Mouse (Mus musculus) heart, adult 8-10 months (tissue): ENCODE results near the gene Hist1h2be. TPM values are rescaled to one million over a fixed set of nuclear protein-coding genes. Genes with fewer than 3 reads are reported as not detected.

Experiments used
- microRNA-seq: library from miRNA; unstranded; fragments of <30 nt; microRNA quantifications from one replicate; pipeline ENCODE4 v1.2.0, GENCODE M21; 2022
- total RNA-seq, 4 experiments: library from RNA; stranded (reverse); gene quantifications; 2 replicates each; pipeline ENCODE4 v1.2.4; 2022

Hist1h2be gene
- total RNA-seq, 4 experiments from 2014 or later = 11.6 to 13.8 (median 12.6) TPM

Small RNA genes within 50 kb of the gene (microRNA-seq; reads per million reads assigned to microRNA genes)
- not detected for gene Gm44297
- gene Gm44359 = not detected
- gene Gm44394 = not detected

Other genes with a start within 250 kb of the Hist1h2be start
- gene Abt1, start 197.3 kb downstream of the Hist1h2be start, total RNA-seq = 1 to 10 TPM; 4.1 to 4.8 (median 4.7) TPM
- not detected for gene Btn1a1, start 155.2 kb downstream of the Hist1h2be start, total RNA-seq
- not detected for gene Btn2a2, start 132.3 kb downstream of the Hist1h2be start, total RNA-seq
- 100 to 1,000 TPM; 231 to 254 (median 246) TPM for gene Hist1h4h, start 90.1 kb downstream of the Hist1h2be start, total RNA-seq
- gene Hist1h2af, start 87.2 kb downstream of the Hist1h2be start, total RNA-seq = 10 to 100 TPM in 1 of 4 experiments, 1 to 10 TPM in 3; 2.4 to 17.9 (median 5.5) TPM
- gene Hist1h3g, start 85.7 kb downstream of the Hist1h2be start, total RNA-seq = 1 to 10 TPM; 3.4 to 5.0 (median 3.8) TPM
- 1 to 10 TPM in 2 of 4 experiments, under 1 TPM in 2; 0.91 to 1.3 (median 1.1) TPM for gene Hist1h2bh, start 77.7 kb downstream of the Hist1h2be start, total RNA-seq
- 1 to 10 TPM; 4.6 to 6.3 (median 5.7) TPM for gene Hist1h3f, start 77.1 kb downstream of the Hist1h2be start, total RNA-seq
- gene Hist1h4f, start 69.5 kb downstream of the Hist1h2be start, total RNA-seq = 10 to 100 TPM; 18.8 to 31.0 (median 26.5) TPM
- 1 to 10 TPM; 1.2 to 1.5 (median 1.4) TPM for gene Hist1h1d, start 67.9 kb downstream of the Hist1h2be start, total RNA-seq
- 10 to 100 TPM; 13.1 to 17.7 (median 13.5) TPM for gene Hist1h3e, start 58.8 kb downstream of the Hist1h2be start, total RNA-seq
- 1 to 10 TPM in 3 of 4 experiments, not detected in 1; 1.4 to 4.9 (median 1.6) TPM for gene Hist1h2ae, start 49.9 kb downstream of the Hist1h2be start, total RNA-seq
- 10 to 100 TPM; 18.1 to 34.4 (median 24.0) TPM for gene Hist1h2bg, start 49.7 kb downstream of the Hist1h2be start, total RNA-seq
- gene Hist1h2bf, start 46.9 kb downstream of the Hist1h2be start, total RNA-seq = 10 to 100 TPM in 2 of 4 experiments, 1 to 10 TPM in 2; 5.9 to 13.7 (median 10.7) TPM
- 1 to 10 TPM; 1.8 to 4.3 (median 2.7) TPM for gene Hist1h2ad, start 46.7 kb downstream of the Hist1h2be start, total RNA-seq
- 1 to 10 TPM; 1.1 to 4.0 (median 2.0) TPM for gene Hist1h3d, start 45.4 kb downstream of the Hist1h2be start, total RNA-seq
- 10 to 100 TPM; 42.4 to 50.0 (median 46.1) TPM for gene Hist1h4d, start 39.5 kb downstream of the Hist1h2be start, total RNA-seq
- gene Hist1h1e, start 1.4 kb upstream of the Hist1h2be start, total RNA-seq = 10 to 100 TPM; 27.4 to 44.8 (median 35.5) TPM
- gene Hist1h2ac, start 62.8 kb upstream of the Hist1h2be start, total RNA-seq = 1 to 10 TPM; 1.1 to 1.6 (median 1.3) TPM
- 10 to 100 TPM; 74.6 to 82.2 (median 76.6) TPM for gene Hist1h2bc, start 63.1 kb upstream of the Hist1h2be start, total RNA-seq
- under 1 TPM in 1 of 4 experiments, not detected in 3; 0.30 TPM for gene Hist1h1t, start 74.7 kb upstream of the Hist1h2be start, total RNA-seq
- gene Hist1h4c, start 77.3 kb upstream of the Hist1h2be start, total RNA-seq = 10 to 100 TPM; 37.9 to 55.9 (median 45.3) TPM
- gene Hfe, start 89.7 kb upstream of the Hist1h2be start, total RNA-seq = 10 to 100 TPM; 58.1 to 66.0 (median 61.5) TPM
- gene Hist1h1c, start 117.7 kb upstream of the Hist1h2be start, total RNA-seq = 100 to 1,000 TPM; 145 to 209 (median 187) TPM
- 1 to 10 TPM in 2 of 4 experiments, under 1 TPM in 1, not detected in 1; 0.82 to 5.6 (median 2.3) TPM for gene Hist1h3c, start 124.5 kb upstream of the Hist1h2be start, total RNA-seq
- 1 to 10 TPM; 2.6 to 6.9 (median 4.0) TPM for gene Hist1h2bb, start 125.6 kb upstream of the Hist1h2be start, total RNA-seq
- 1 to 10 TPM in 3 of 4 experiments, not detected in 1; 2.4 to 8.4 (median 4.0) TPM for gene Hist1h2ab, start 130.0 kb upstream of the Hist1h2be start, total RNA-seq
- 10 to 100 TPM in 1 of 4 experiments, 1 to 10 TPM in 3; 2.4 to 16.9 (median 4.5) TPM for gene Hist1h3b, start 131.1 kb upstream of the Hist1h2be start, total RNA-seq
- gene Hist1h4b, start 135.9 kb upstream of the Hist1h2be start, total RNA-seq = 1 to 10 TPM; 5.4 to 9.6 (median 6.8) TPM
- gene Hist1h4a, start 140.1 kb upstream of the Hist1h2be start, total RNA-seq = 10 to 100 TPM in 1 of 4 experiments, 1 to 10 TPM in 3; 4.1 to 10.2 (median 5.4) TPM
- 1 to 10 TPM; 1.8 to 10.0 (median 6.6) TPM for gene Hist1h3a, start 141.3 kb upstream of the Hist1h2be start, total RNA-seq
- gene Hist1h1a, start 142.5 kb upstream of the Hist1h2be start, total RNA-seq = 1 to 10 TPM; 3.3 to 5.0 (median 4.0) TPM
- not detected for gene Trim38, start 148.8 kb upstream of the Hist1h2be start, total RNA-seq
- not detected for gene Slc17a2, start 185.9 kb upstream of the Hist1h2be start, total RNA-seq
- gene Slc17a3, start 218.3 kb upstream of the Hist1h2be start, total RNA-seq = not detected
- gene Slc17a1, start 246.6 kb upstream of the Hist1h2be start, total RNA-seq = not detected